Mouse (Mus musculus) heart, embryonic 15.5 days (tissue): ENCODE measurements at regions not wholly inside any gene's neighbourhood (a gene's known extent, or its start where the extent isn't known, plus 50 kb on each side); places are given as distances from the start of the nearest gene placed in this dataset.

ENCODE experiments used
- ATAC-seq: fragments of 200-750 bp; cut with Nextera tagmentation; replicated peaks from 2 replicates; pipeline ENCODE4 v1.8.0; 2017; ENCODE audit warnings: low read depth, moderate TSS enrichment; ENCODE audit not compliant: insufficient number of reproducible peaks, insufficient read depth, low FRiP score
- H3K27ac ChIP-seq: fragments of 300-500 bp; sonication (generic); 2 replicates; pipeline ENCODE4 v1.5.1; 2015; ENCODE audit warnings: mild to moderate bottlenecking, inconsistent platforms
- H3K27me3 ChIP-seq: fragments of 300-500 bp; sonication (generic); 2 replicates; pipeline ENCODE4 v1.6.1; 2015; ENCODE audit warnings: inconsistent platforms
- H3K36me3 ChIP-seq: fragments of 300-500 bp; sonication (generic); 2 replicates; pipeline ENCODE4 v1.6.1; 2015; ENCODE audit warnings: mild to moderate bottlenecking, inconsistent platforms
- H3K4me1 ChIP-seq: fragments of 300-500 bp; sonication (generic); replicated peaks from 2 replicates; pipeline ENCODE4 v1.6.1; 2015; ENCODE audit warnings: inconsistent platforms
- H3K4me2 ChIP-seq: fragments of 300-500 bp; sonication (generic); 2 replicates; pipeline ENCODE4 v1.6.1; 2015; ENCODE audit warnings: inconsistent platforms, mild to moderate bottlenecking, moderate library complexity
- H3K4me3 ChIP-seq: fragments of 300-500 bp; sonication (generic); 2 replicates; pipeline ENCODE4 v1.5.1; 2015; ENCODE audit warnings: mild to moderate bottlenecking, inconsistent platforms
- H3K9ac ChIP-seq: fragments of 300-500 bp; sonication (generic); 2 replicates; pipeline ENCODE4 v1.6.1; 2015; ENCODE audit warnings: mild to moderate bottlenecking, inconsistent platforms
- H3K9me3 ChIP-seq: fragments of 300-500 bp; sonication (generic); replicated peaks from 2 replicates; pipeline ENCODE4 v1.6.1; 2016; ENCODE audit warnings: inconsistent platforms
- WGBS: fragments of 180-500 bp; shearing (Covaris S2); methylation state at CpG from one replicate; pipeline ENCODE4 v1.1.7; 2015; ENCODE audit warnings: mixed read lengths; 5-methylcytosine and 5-hydroxymethylcytosine counted together

- Histone ChIP-seq H3K9me3 (no peaks in the 10 kb centered on the region), H3K27ac (no peak overlapping the region)
Observed at GRCm38 (mm10) chr16:24341736-24342135, 51.6 kb upstream of the Lpp start.

GRCm38 (mm10) chr16:24340646-24341045 is 52.7 kb upstream of the Lpp start:
- Histone ChIP-seq H3K9me3 (no peaks in the 10 kb centered on the region), H3K27ac (no peak overlapping the region), H3K9ac (no peak overlapping the region), H3K4me2 (no peak overlapping the region), H3K4me1 (no peaks in the 10 kb centered on the region), H3K27me3 (no peaks in the 10 kb centered on the region), H3K4me3 (no peak overlapping the region), H3K36me3 (no peaks in the 10 kb centered on the region)
- 78% methylated on average over 7 of the region's 7 CpGs for WGBS
- no peak for ATAC-seq

More at GRCm38 (mm10) chr16:24341736-24342135, 51.6 kb upstream of the Lpp start:
- Histone ChIP-seq H3K9ac (no peak overlapping the region), H3K4me3 (no peak overlapping the region), H3K27me3 (no peaks in the 10 kb centered on the region), H3K4me1 (no peaks in the 10 kb centered on the region; the same call in 1 of the 2 replicates), H3K36me3 (no peaks in the 10 kb centered on the region), H3K4me2 (no peak overlapping the region)
- WGBS = 85% methylated on average over 7 of the region's 7 CpGs
- no peak for ATAC-seq

GRCm38 (mm10) chr16:24339320-24340265 is 53.7 kb upstream of the Lpp start:
- no peak overlapping the region for H3K27ac ChIP-seq
- WGBS = 53% methylated on average over 10 of the region's 10 CpGs
- H3K27me3 ChIP-seq = no peaks in the 10 kb centered on the region
- H3K4me3 ChIP-seq = no peak overlapping the region
- H3K4me1 ChIP-seq = no peaks in the 10 kb centered on the region
- no peak for ATAC-seq
- H3K36me3 ChIP-seq = no peaks in the 10 kb centered on the region
- no peak overlapping the region for H3K9ac ChIP-seq
- H3K9me3 ChIP-seq = no peaks in the 10 kb centered on the region
- H3K4me2 ChIP-seq = no peak overlapping the region

- no peaks in the 10 kb centered on the region for H3K4me1 ChIP-seq
- H3K9ac ChIP-seq = no peak overlapping the region
- H3K9me3 ChIP-seq = no peaks in the 10 kb centered on the region
- ATAC-seq = no peak
- no peak overlapping the region for H3K4me3 ChIP-seq
- H3K4me2 ChIP-seq = no peak overlapping the region
- no peaks in the 10 kb centered on the region for H3K36me3 ChIP-seq
- no peak overlapping the region for H3K27ac ChIP-seq
- 86% methylated on average over 7 of the region's 7 CpGs for WGBS
- no peaks in the 10 kb centered on the region for H3K27me3 ChIP-seq
Observed at GRCm38 (mm10) chr16:24338404-24338803, 54.9 kb upstream of the Lpp start.

- Histone ChIP-seq H3K4me3 (no peak overlapping the region), H3K27me3 (no peaks in the 10 kb centered on the region), H3K4me2 (no peak overlapping the region), H3K4me1 (peaks cover 6% of the 10 kb centered on the region), H3K9ac (no peak overlapping the region), H3K9me3 (no peaks in the 10 kb centered on the region), H3K27ac (no peak overlapping the region), H3K36me3 (no peaks in the 10 kb centered on the region)
- 79% methylated on average over 2 of the region's 2 CpGs for WGBS
- ATAC-seq = no peak
Observed at GRCm38 (mm10) chr16:24334389-24334788, 58.9 kb upstream of the Lpp start.

GRCm38 (mm10) chr16:24331446-24332020 is 61.8 kb upstream of the Lpp start:
- no peak overlapping the region for H3K9ac ChIP-seq
- no peak for ATAC-seq
- peaks cover 6% of the 10 kb centered on the region for H3K4me1 ChIP-seq
- H3K27ac ChIP-seq = no peak overlapping the region
- H3K4me3 ChIP-seq = no peak overlapping the region
- no peaks in the 10 kb centered on the region for H3K27me3 ChIP-seq
- H3K4me2 ChIP-seq = no peak overlapping the region
- no peaks in the 10 kb centered on the region for H3K36me3 ChIP-seq
- H3K9me3 ChIP-seq = no peaks in the 10 kb centered on the region
- 59% methylated on average over 13 of the region's 13 CpGs for WGBS

GRCm38 (mm10) chr16:24326571-24326970 is 66.7 kb upstream of the Lpp start:
- Histone ChIP-seq H3K36me3 (no peaks in the 10 kb centered on the region), H3K27me3 (no peaks in the 10 kb centered on the region)

GRCm38 (mm10) chr16:24326046-24326445 is 67.3 kb upstream of the Lpp start:
- H3K27me3 ChIP-seq = no peaks in the 10 kb centered on the region
- H3K4me3 ChIP-seq = no peak overlapping the region
- no peak overlapping the region for H3K27ac ChIP-seq
- H3K9me3 ChIP-seq = no peaks in the 10 kb centered on the region
- H3K4me1 ChIP-seq = no peaks in the 10 kb centered on the region
- WGBS = 82% methylated on average over 5 of the region's 5 CpGs
- H3K9ac ChIP-seq = no peak overlapping the region
- H3K36me3 ChIP-seq = no peaks in the 10 kb centered on the region
- ATAC-seq = no peak
- no peak overlapping the region for H3K4me2 ChIP-seq

More at GRCm38 (mm10) chr16:24326571-24326970, 66.7 kb upstream of the Lpp start:
- Histone ChIP-seq H3K9ac (no peak overlapping the region), H3K9me3 (no peaks in the 10 kb centered on the region), H3K4me2 (no peak overlapping the region), H3K4me1 (peaks cover under 1% of the 10 kb centered on the region), H3K27ac (no peak overlapping the region), H3K4me3 (no peak overlapping the region)
- 86% methylated on average over 4 of the region's 4 CpGs for WGBS
- no peak for ATAC-seq

GRCm38 (mm10) chr16:24324917-24325316 is 68.4 kb upstream of the Lpp start:
- Histone ChIP-seq H3K36me3 (no peaks in the 10 kb centered on the region), H3K4me1 (no peaks in the 10 kb centered on the region), H3K9me3 (no peaks in the 10 kb centered on the region), H3K9ac (no peak overlapping the region), H3K27me3 (no peaks in the 10 kb centered on the region), H3K27ac (no peak overlapping the region), H3K4me2 (no peak overlapping the region), H3K4me3 (no peak overlapping the region)
- WGBS = 92% methylated on average over 2 of the region's 2 CpGs
- no peak for ATAC-seq

GRCm38 (mm10) chr16:24318723-24319437 is 74.4 kb upstream of the Lpp start:
- Histone ChIP-seq H3K4me3 (no peak overlapping the region), H3K9me3 (no peaks in the 10 kb centered on the region), H3K36me3 (no peaks in the 10 kb centered on the region), H3K27me3 (no peaks in the 10 kb centered on the region), H3K9ac (no peak overlapping the region), H3K4me1 (no peaks in the 10 kb centered on the region), H3K27ac (no peak overlapping the region), H3K4me2 (no peak overlapping the region)
- WGBS = 64% methylated on average over 8 of the region's 8 CpGs
- ATAC-seq = no peak

GRCm38 (mm10) chr16:24313544-24314326 is 79.6 kb upstream of the Lpp start:
- no peak overlapping the region for H3K4me3 ChIP-seq
- ATAC-seq = no peak
- 55% methylated on average over 7 of the region's 7 CpGs for WGBS

More at GRCm38 (mm10) chr16:24313544-24314326, 79.6 kb upstream of the Lpp start:
- H3K9me3 ChIP-seq = no peaks in the 10 kb centered on the region
- H3K27me3 ChIP-seq = no peaks in the 10 kb centered on the region
- H3K4me2 ChIP-seq = no peak overlapping the region
- H3K9ac ChIP-seq = no peak overlapping the region
- H3K4me1 ChIP-seq = no peaks in the 10 kb centered on the region
- no peak overlapping the region for H3K27ac ChIP-seq
- H3K36me3 ChIP-seq = no peaks in the 10 kb centered on the region
